Mouse (Mus musculus): ENCODE data around the gene Gadl1. TPM values are rescaled to one million over a fixed set of nuclear protein-coding genes. Genes with fewer than 3 reads are reported as not detected.
A peak's percentile ranks its signal among the peaks of the same experiment; 100 is the strongest.

The Gadl1 gene
- polyA plus RNA-seq, 1 experiment from 2014 or later = 0.54 TPM

DNA sequence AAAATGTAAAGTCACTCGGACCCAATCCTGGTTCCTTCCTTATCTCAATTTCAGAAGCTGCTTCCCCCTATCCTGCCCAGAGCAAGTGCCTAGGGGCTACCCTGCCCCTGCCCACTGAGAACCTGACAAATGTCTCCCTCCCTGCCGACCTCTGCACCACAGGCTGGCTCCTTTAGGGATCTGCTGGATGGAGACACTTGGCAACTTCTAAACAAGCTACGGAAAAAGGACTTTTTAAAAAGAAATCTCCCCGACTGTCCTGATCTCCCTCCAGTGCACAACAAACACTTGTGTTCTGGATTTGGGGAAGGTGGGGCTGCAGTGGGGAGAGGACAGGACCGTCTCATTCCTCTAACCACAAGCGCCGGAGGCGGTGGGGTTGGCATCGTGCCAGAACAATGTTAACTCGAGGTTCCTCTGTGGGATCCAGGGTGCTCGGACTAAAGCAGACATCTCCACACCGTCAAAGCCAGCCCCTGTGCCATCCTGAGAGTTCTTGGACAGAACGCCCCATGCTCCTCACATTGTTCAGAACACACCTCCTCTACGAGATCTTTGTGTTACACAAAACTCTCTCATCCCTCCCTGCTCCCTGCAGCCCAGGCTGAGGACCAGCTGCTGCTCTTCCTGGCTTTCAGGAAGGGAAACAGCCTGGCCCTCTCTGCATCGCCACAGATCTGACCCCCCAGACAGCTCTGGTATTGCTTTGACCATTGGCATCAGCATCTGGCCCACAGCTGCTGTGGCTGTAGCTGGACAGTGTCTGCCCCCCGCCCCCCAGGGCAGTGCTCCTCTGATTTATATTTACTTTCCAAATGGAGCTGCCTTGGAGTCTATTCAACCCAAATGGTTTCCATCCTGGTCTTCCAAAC is 189.7 kb downstream of the Gadl1 start:
- no peak for TF ChIP-seq CTCF (IDR thresholded peaks at IDR 0.05; ENCODE audit: low read depth)
- ATAC-seq (ENCODE audit: insufficient read depth) (peak; percentile 83), DNase-seq (peak; percentile 82)
- Histone ChIP-seq H3K4me2 (0 out of 2 replicates have a peak overlapping the region, but pooled peaks have one; percentile 23), H3K36me3 (ENCODE audit: insufficient read depth) (peaks cover 66% of the 10 kb centered on the region), H3K4me3 (ENCODE audit: low read depth, low read length) (no peak overlapping the region), H3K27ac (ENCODE audit: low read depth) (peak overlapping the region; percentile 63), H3K9me3 (ENCODE audit: low read depth, low read length) (no peaks in the 10 kb centered on the region), H3K27me3 (ENCODE audit: insufficient read depth, low read length) (no peaks in the 10 kb centered on the region), H3K9ac (peak overlapping the region; percentile 25; the same call in 1 of the 2 replicates), H3K4me1 (ENCODE audit: insufficient read depth) (peaks cover 16% of the 10 kb centered on the region)
- 31% methylated on average over 16 of the region's 16 CpGs for WGBS

DNA sequence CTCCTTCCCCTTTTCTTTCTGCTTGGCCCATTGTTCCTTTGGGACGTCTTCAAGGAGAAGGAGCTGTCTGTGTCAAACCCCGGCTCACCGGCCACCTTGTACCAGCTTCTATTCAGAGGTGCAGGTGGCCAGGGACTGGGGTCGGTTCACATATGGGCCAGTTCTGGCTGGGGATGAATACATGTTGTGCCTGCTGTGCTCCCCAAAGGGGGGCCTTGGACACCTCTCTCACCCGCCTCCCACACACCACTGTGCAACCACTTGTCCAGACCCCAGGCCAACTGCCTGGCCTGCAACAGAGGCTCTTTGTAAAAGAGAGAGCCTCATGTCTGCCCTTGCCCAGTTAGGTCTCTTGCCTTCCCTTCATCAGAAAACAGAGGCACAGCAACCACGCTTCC is 190.3 kb downstream of the Gadl1 start:
- Histone ChIP-seq H3K9ac (no peak overlapping the region), H3K4me2 (no peak overlapping the region), H3K27me3 (ENCODE audit: insufficient read depth, low read length) (no peaks in the 10 kb centered on the region), H3K4me1 (ENCODE audit: insufficient read depth) (peaks cover 16% of the 10 kb centered on the region), H3K9me3 (ENCODE audit: low read depth, low read length) (no peaks in the 10 kb centered on the region), H3K4me3 (ENCODE audit: low read depth, low read length) (no peak overlapping the region), H3K27ac (ENCODE audit: low read depth) (peak overlapping the region; percentile 63; the same call in 1 of the 2 replicates), H3K36me3 (ENCODE audit: insufficient read depth) (peaks cover 70% of the 10 kb centered on the region)
- no peak for TF ChIP-seq CTCF (IDR thresholded peaks at IDR 0.05; ENCODE audit: low read depth)
- WGBS = 63% methylated on average over 6 of the region's 6 CpGs
- DNase-seq (no peak), ATAC-seq (ENCODE audit: insufficient read depth) (peak; percentile 50)

DNA sequence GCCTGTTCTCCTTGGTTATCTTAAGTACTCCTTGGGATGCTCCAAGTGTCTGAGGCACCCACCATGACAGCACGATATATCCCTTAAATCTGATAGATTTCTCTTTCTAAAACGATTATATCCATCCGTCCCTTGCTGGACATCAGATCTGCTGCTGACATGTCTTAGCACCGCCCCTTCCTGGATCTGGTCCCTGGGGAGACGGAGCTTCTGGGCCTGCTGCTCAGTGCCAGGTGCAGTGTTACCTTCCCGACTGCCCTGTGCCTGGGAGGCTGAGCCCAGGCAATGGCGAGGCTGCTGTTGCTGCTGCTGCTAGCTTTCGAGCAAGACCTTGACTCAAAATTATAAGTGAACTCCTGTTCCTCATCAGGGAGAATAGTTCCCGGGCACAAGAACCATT is 190.8 kb downstream of the Gadl1 start:
- Histone ChIP-seq H3K27me3 (ENCODE audit: insufficient read depth, low read length) (no peaks in the 10 kb centered on the region), H3K4me3 (ENCODE audit: low read depth, low read length) (no peak overlapping the region), H3K9ac (no peak overlapping the region), H3K4me1 (ENCODE audit: insufficient read depth) (peaks cover 16% of the 10 kb centered on the region), H3K9me3 (ENCODE audit: low read depth, low read length) (no peaks in the 10 kb centered on the region), H3K4me2 (no peak overlapping the region), H3K27ac (ENCODE audit: low read depth) (peak overlapping the region; percentile 59; the same call in 1 of the 2 replicates), H3K36me3 (ENCODE audit: insufficient read depth) (peaks cover 74% of the 10 kb centered on the region)
- DNase-seq (no peak), ATAC-seq (ENCODE audit: insufficient read depth) (no peak)
- WGBS = 75% methylated on average over 9 of the region's 9 CpGs
- TF ChIP-seq CTCF (IDR thresholded peaks at IDR 0.05; ENCODE audit: low read depth) = no peak

DNA sequence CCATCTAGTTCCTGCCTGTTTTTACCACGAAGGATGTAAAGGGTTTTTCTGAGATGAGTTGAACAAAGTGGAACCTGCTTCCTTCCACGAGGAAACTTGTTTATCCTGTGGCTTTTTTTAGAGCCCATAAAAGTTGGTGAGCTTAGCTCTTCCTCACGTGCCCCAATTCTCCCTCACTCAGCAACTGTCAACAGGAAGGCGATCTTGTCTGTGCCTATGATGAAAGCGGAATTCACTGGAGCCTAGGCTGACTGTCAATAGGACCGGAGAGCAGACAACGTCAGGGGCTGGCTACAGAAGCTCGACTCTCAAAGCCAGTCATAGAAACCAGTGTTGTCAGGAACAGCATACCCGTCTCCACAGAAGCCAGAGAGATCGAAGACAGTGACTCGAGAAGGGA is 192.6 kb downstream of the Gadl1 start:
- Histone ChIP-seq H3K4me3 (ENCODE audit: low read depth, low read length) (no peak overlapping the region), H3K4me2 (no peak overlapping the region), H3K9me3 (ENCODE audit: low read depth, low read length) (no peaks in the 10 kb centered on the region), H3K27me3 (ENCODE audit: insufficient read depth, low read length) (no peaks in the 10 kb centered on the region), H3K9ac (no peak overlapping the region), H3K36me3 (ENCODE audit: insufficient read depth) (peaks cover 79% of the 10 kb centered on the region), H3K4me1 (ENCODE audit: insufficient read depth) (peaks cover 16% of the 10 kb centered on the region), H3K27ac (ENCODE audit: low read depth) (0 out of 2 replicates have a peak overlapping the region, but pooled peaks have one; percentile 0)
- TF ChIP-seq CTCF (IDR thresholded peaks at IDR 0.05; ENCODE audit: low read depth) = no peak
- DNase-seq = no peak
- WGBS = 54% methylated on average over 11 of the region's 11 CpGs
- no peak for ATAC-seq (ENCODE audit: insufficient read depth)

DNA sequence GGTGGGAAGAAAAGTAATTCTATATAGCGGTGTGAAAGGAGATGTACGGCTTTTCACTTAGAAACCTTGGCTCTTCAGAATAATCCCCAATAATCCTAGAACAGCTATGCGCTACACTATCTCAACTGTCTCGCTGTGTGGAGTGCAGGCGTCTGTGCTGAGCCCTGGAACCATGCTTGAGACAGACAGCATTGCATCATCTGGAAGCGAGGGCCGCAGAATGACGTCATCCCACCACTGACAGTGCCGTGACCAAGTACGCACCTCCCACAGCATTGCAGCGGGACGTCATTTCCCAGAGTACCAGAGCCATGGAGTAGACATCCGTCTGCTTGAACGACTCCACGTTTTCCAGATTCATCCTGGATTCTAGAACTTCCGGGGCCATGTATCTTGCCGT is 195.5 kb downstream of the Gadl1 start:
- Histone ChIP-seq H3K36me3 (ENCODE audit: insufficient read depth) (peaks cover 94% of the 10 kb centered on the region), H3K4me1 (ENCODE audit: insufficient read depth) (peaks cover 5% of the 10 kb centered on the region; the same call in 1 of the 2 replicates), H3K4me3 (ENCODE audit: low read depth, low read length) (no peak overlapping the region), H3K27me3 (ENCODE audit: insufficient read depth, low read length) (no peaks in the 10 kb centered on the region), H3K9ac (no peak overlapping the region), H3K4me2 (no peak overlapping the region), H3K9me3 (ENCODE audit: low read depth, low read length) (no peaks in the 10 kb centered on the region), H3K27ac (ENCODE audit: low read depth) (no peak overlapping the region)
- no peak for TF ChIP-seq CTCF (IDR thresholded peaks at IDR 0.05; ENCODE audit: low read depth)
- 88% methylated on average over 17 of the region's 17 CpGs for WGBS
- DNase-seq (no peak), ATAC-seq (ENCODE audit: insufficient read depth) (no peak)

DNA sequence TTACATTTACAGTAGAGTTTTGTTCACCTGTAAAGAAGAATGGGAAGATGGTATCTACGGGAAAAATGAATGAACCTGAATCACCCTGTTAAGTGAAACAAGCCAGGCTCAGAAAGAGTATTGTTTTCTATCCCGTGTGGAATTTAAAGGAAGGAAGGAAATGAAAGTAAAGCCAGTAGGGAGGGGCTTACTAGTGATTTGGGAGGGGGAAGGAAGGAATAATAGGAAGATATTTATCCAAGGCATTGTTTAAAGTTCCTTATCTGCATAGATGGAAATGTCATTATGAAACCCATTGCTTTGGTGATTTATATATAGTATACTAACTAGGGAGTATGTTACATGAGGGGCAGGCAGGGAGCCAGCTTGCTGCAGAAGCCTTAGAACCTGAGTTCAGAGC is 199.5 kb downstream of the Gadl1 start:
- Histone ChIP-seq H3K9me3 (ENCODE audit: low read depth, low read length) (no peaks in the 10 kb centered on the region), H3K27me3 (ENCODE audit: insufficient read depth, low read length) (no peaks in the 10 kb centered on the region), H3K4me3 (ENCODE audit: low read depth, low read length) (no peak overlapping the region), H3K36me3 (ENCODE audit: insufficient read depth) (peaks cover 87% of the 10 kb centered on the region), H3K4me1 (ENCODE audit: insufficient read depth) (no peaks in the 10 kb centered on the region), H3K9ac (no peak overlapping the region), H3K4me2 (no peak overlapping the region), H3K27ac (ENCODE audit: low read depth) (no peak overlapping the region)
- ATAC-seq (ENCODE audit: insufficient read depth) (no peak), DNase-seq (no peak)
- no peak for TF ChIP-seq CTCF (IDR thresholded peaks at IDR 0.05; ENCODE audit: low read depth)
- 72% methylated on average over 2 of the region's 2 CpGs for WGBS

DNA sequence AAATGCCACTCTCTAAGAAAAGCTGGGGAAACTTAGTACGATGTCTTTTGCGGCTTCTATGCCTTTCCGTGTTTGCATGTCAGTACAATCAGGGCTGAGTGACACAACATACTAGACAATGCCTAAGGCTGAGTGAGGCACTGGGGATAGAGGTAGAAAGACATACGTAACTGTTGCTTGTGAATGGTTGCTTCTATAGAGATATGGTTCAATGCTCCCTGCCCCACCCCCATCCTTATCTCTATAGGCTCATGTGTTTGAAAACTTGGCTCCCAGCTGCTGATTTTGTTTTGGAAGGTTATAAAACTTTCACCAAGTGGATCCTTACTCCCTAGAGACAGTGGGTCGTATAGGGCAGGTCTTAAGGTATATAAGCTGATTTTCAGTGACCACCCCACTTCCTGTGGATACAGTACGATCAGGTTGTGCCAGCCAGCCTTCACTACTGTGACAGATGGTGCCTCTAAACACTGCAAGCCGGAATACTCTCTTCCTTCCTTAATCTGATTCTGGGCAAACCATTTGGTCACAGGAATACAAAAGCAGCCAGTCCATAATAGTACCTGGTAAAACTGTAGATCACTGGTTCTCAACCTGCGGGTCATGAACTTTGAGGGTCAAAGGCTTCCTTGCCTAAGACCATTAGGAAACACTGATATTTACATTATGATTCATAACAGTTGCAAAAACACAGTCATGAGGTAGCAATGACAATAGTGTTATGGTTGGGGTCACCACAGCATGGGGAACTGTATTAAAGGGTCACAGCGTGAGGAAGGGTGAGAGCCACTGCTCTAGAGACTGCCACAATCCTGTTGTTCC is 202.1 kb downstream of the Gadl1 start:
- no peak; the same call in 1 of the 2 replicates for ATAC-seq (ENCODE audit: insufficient read depth)
- TF ChIP-seq CTCF (IDR thresholded peaks at IDR 0.05; ENCODE audit: low read depth) = no peak
- 74% methylated on average over 9 of the region's 9 CpGs for WGBS
- no peak overlapping the region for H3K27ac ChIP-seq (ENCODE audit: low read depth)
- H3K36me3 ChIP-seq (ENCODE audit: insufficient read depth) = peaks cover 70% of the 10 kb centered on the region
- no peaks in the 10 kb centered on the region for H3K9me3 ChIP-seq (ENCODE audit: low read depth, low read length)
- H3K4me2 ChIP-seq = no peak overlapping the region
- DNase-seq = no peak
- H3K27me3 ChIP-seq (ENCODE audit: insufficient read depth, low read length) = no peaks in the 10 kb centered on the region
- no peak overlapping the region for H3K9ac ChIP-seq
- no peaks in the 10 kb centered on the region for H3K4me1 ChIP-seq (ENCODE audit: insufficient read depth)
- H3K4me3 ChIP-seq (ENCODE audit: low read depth, low read length) = no peak overlapping the region

All from lung, embryonic 14.5 days (tissue).